Mouse (Mus musculus) heart, embryonic 12.5 days (tissue): Measurements from ENCODE around the gene Actg1. TPM values are rescaled to one million over a fixed set of nuclear protein-coding genes. Genes with fewer than 3 reads are reported as not detected.
"Not testable (repeated sequence)": the region's sequence is repeated elsewhere in the genome, so short reads cannot be mapped to it uniquely, and the experiment has no call there.

Experiments
- ATAC-seq: fragments of 200-750 bp; cut with Nextera tagmentation; 2 replicates; pipeline ENCODE4 v1.8.0; 2017; ENCODE audit warnings: moderate TSS enrichment, moderate library complexity; ENCODE audit not compliant: insufficient number of reproducible peaks, low FRiP score
- H3K27ac ChIP-seq: fragments of 300-500 bp; sonication (generic); 2 replicates; pipeline ENCODE4 v1.5.1; 2016; ENCODE audit warnings: mild to moderate bottlenecking, moderate library complexity; ENCODE audit not compliant: poor library complexity, severe bottlenecking
- H3K27me3 ChIP-seq: fragments of 300-500 bp; sonication (generic); replicated peaks from 2 replicates; pipeline ENCODE4 v1.6.1; 2016; ENCODE audit warnings: mild to moderate bottlenecking, moderate library complexity
- H3K36me3 ChIP-seq: fragments of 300-500 bp; sonication (generic); 2 replicates; pipeline ENCODE4 v1.6.1; 2016; ENCODE audit warnings: mild to moderate bottlenecking, moderate library complexity
- H3K4me1 ChIP-seq: fragments of 300-500 bp; sonication (generic); replicated peaks from 2 replicates; pipeline ENCODE4 v1.6.1; 2016; ENCODE audit warnings: mild to moderate bottlenecking
- H3K4me2 ChIP-seq: fragments of 300-500 bp; sonication (generic); 2 replicates; pipeline ENCODE4 v1.6.1; 2016; ENCODE audit warnings: mild to moderate bottlenecking, moderate library complexity
- H3K4me3 ChIP-seq: fragments of 300-500 bp; sonication (generic); 2 replicates; pipeline ENCODE4 v1.5.1; 2016; ENCODE audit warnings: mild to moderate bottlenecking
- H3K9ac ChIP-seq: fragments of 300-500 bp; sonication (generic); 2 replicates; pipeline ENCODE4 v1.6.1; 2016; ENCODE audit warnings: mild to moderate bottlenecking, moderate library complexity
- H3K9me3 ChIP-seq: fragments of 300-500 bp; sonication (generic); replicated peaks from 2 replicates; pipeline ENCODE4 v1.6.1; 2016; ENCODE audit warnings: mild to moderate bottlenecking, moderate library complexity
- WGBS: fragments of 180-500 bp; shearing (Covaris S2); methylation state at CpG from one replicate; pipeline ENCODE4 v1.1.7; 2016; 5-methylcytosine and 5-hydroxymethylcytosine counted together
- polyA plus RNA-seq: library from polyadenylated mRNA; unstranded; fragments of >200 nt; fragmentation: Nextera tagmentation; extraction: Ambion mirVana; gene quantifications from 2 replicates; pipeline ENCODE4 v1.2.1, GENCODE M21; 2016

Actg1 gene
- polyA plus RNA-seq, 1 experiment from 2014 or later, result 1,404 TPM

- peak overlapping the region; percentile 98; the same call in 1 of the 2 replicates for H3K9ac ChIP-seq
- peaks cover 56% of the 10 kb centered on the region for H3K4me1 ChIP-seq
- ATAC-seq, H3K9me3 ChIP-seq, H3K4me2 ChIP-seq, H3K36me3 ChIP-seq, H3K4me3 ChIP-seq, H3K27me3 ChIP-seq: not testable (repeated sequence)
- H3K27ac ChIP-seq, result peak overlapping the region; percentile 99
- 89% methylated on average over 5 of the region's 5 CpGs for WGBS
These were observed 3.7 kb upstream of the Actg1 start for GRCm38 (mm10) chr11:120352093-120352350.

GRCm38 (mm10) chr11:120351250-120352092, 3.1 kb upstream of the Actg1 start:
- Histone ChIP-seq H3K9ac (peak overlapping the region; percentile 98), H3K27me3 (no peaks in the 10 kb centered on the region), H3K4me2 (peak overlapping the region; percentile 76), H3K4me3 (peak overlapping the region; percentile 95; the same call in 1 of the 2 replicates), H3K9me3 (no peaks in the 10 kb centered on the region), H3K27ac (peak overlapping the region; percentile 99), H3K4me1 (peaks cover 53% of the 10 kb centered on the region), H3K36me3 (peaks cover 7% of the 10 kb centered on the region)
- no peak for ATAC-seq
- 84% methylated on average over 10 of the region's 10 CpGs for WGBS

- no peak for ATAC-seq
- peaks cover 51% of the 10 kb centered on the region for H3K4me1 ChIP-seq
- 14% methylated on average over 11 of the region's 11 CpGs for WGBS
- peak overlapping the region; percentile 76 for H3K4me2 ChIP-seq
- peak overlapping the region; percentile 98 for H3K9ac ChIP-seq
- peak overlapping the region; percentile 95 for H3K4me3 ChIP-seq
- peaks cover 10% of the 10 kb centered on the region for H3K36me3 ChIP-seq
- H3K27ac ChIP-seq, result peak overlapping the region; percentile 99
- H3K9me3 ChIP-seq, result no peaks in the 10 kb centered on the region
- no peaks in the 10 kb centered on the region for H3K27me3 ChIP-seq
These were observed 2.4 kb upstream of the Actg1 start for GRCm38 (mm10) chr11:120350711-120351110.

GRCm38 (mm10) chr11:120349986-120350702, 1.8 kb upstream of the Actg1 start:
- ATAC-seq, result peak; percentile 75

GRCm38 (mm10) chr11:120349371-120349985, 1.1 kb upstream of the Actg1 start:
- Histone ChIP-seq H3K9me3 (no peaks in the 10 kb centered on the region), H3K27me3 (no peaks in the 10 kb centered on the region), H3K27ac (peak overlapping the region; percentile 99), H3K4me1 (peaks cover 42% of the 10 kb centered on the region), H3K4me3 (peak overlapping the region; percentile 95), H3K36me3 (peaks cover 16% of the 10 kb centered on the region), H3K9ac (peak overlapping the region; percentile 98), H3K4me2 (peak overlapping the region; percentile 76)
- no peak for ATAC-seq
- 4% methylated on average over 16 of the region's 16 CpGs for WGBS

More at GRCm38 (mm10) chr11:120349986-120350702, 1.8 kb upstream of the Actg1 start:
- no peaks in the 10 kb centered on the region for H3K9me3 ChIP-seq
- H3K27ac ChIP-seq, result peak overlapping the region; percentile 99
- H3K4me1 ChIP-seq, result peaks cover 49% of the 10 kb centered on the region
- H3K4me2 ChIP-seq, result peak overlapping the region; percentile 76
- no peaks in the 10 kb centered on the region for H3K27me3 ChIP-seq
- WGBS, result under 1% methylated on average over 68 of the region's 68 CpGs
- H3K4me3 ChIP-seq, result peak overlapping the region; percentile 95
- H3K9ac ChIP-seq, result peak overlapping the region; percentile 98
- H3K36me3 ChIP-seq, result peaks cover 14% of the 10 kb centered on the region

- Histone ChIP-seq H3K4me2 (peak overlapping the region; percentile 76), H3K36me3 (peaks cover 16% of the 10 kb centered on the region), H3K27ac (peak overlapping the region; percentile 99), H3K4me3 (peak overlapping the region; percentile 95), H3K4me1 (peaks cover 35% of the 10 kb centered on the region), H3K9me3 (no peaks in the 10 kb centered on the region), H3K9ac (peak overlapping the region; percentile 98), H3K27me3 (no peaks in the 10 kb centered on the region)
- 6% methylated on average over 53 of the region's 53 CpGs for WGBS
- ATAC-seq, result peak; percentile 12
These were observed 485 bp upstream of the Actg1 start for GRCm38 (mm10) chr11:120348684-120349370.

- H3K36me3 ChIP-seq, result peaks cover 16% of the 10 kb centered on the region
- H3K4me3 ChIP-seq, result peak overlapping the region; percentile 95
- no peaks in the 10 kb centered on the region for H3K27me3 ChIP-seq
- peaks cover 20% of the 10 kb centered on the region for H3K4me1 ChIP-seq
- H3K27ac ChIP-seq, result peak overlapping the region; percentile 99
- H3K4me2 ChIP-seq, result peak overlapping the region; percentile 66
- ATAC-seq, result no peak
- WGBS, result 3% methylated on average over 10 of the region's 10 CpGs
- H3K9ac ChIP-seq, result peak overlapping the region; percentile 100
- H3K9me3 ChIP-seq, result no peaks in the 10 kb centered on the region
These were observed 1.0 kb downstream of the Actg1 start for GRCm38 (mm10) chr11:120347301-120347700.

GRCm38 (mm10) chr11:120346383-120347034, 1.8 kb downstream of the Actg1 start:
- peak overlapping the region; percentile 71 for H3K27ac ChIP-seq
- H3K9ac ChIP-seq, result peak overlapping the region; percentile 92
- H3K9me3 ChIP-seq, ATAC-seq, H3K27me3 ChIP-seq: not testable (repeated sequence)
- H3K4me1 ChIP-seq, result peaks cover 13% of the 10 kb centered on the region
- peaks cover 16% of the 10 kb centered on the region for H3K36me3 ChIP-seq
- peak overlapping the region; percentile 77 for H3K4me2 ChIP-seq
- WGBS, result 38% methylated on average over 11 of the region's 13 CpGs
- H3K4me3 ChIP-seq, result peak overlapping the region; percentile 67

- Histone ChIP-seq H3K4me3 (peak overlapping the region; percentile 34), H3K9me3 (peaks cover 4% of the 10 kb centered on the region; the same call in 1 of the 2 replicates), H3K27ac (peak overlapping the region; percentile 46), H3K4me2 (peak overlapping the region; percentile 60), H3K36me3 (peaks cover 16% of the 10 kb centered on the region), H3K27me3 (no peaks in the 10 kb centered on the region), H3K4me1 (peaks cover 4% of the 10 kb centered on the region; the same call in 1 of the 2 replicates), H3K9ac (peak overlapping the region; percentile 72)
- WGBS, result 23% methylated on average over 1 of the region's 1 CpGs
- no peak for ATAC-seq
These were observed 3.2 kb downstream of the Actg1 start for GRCm38 (mm10) chr11:120345067-120345681.
